Mouse (Mus musculus) urinary bladder, postnatal 14 days (tissue): ENCODE data around the gene Igsf21.

Source experiments
- DNase-seq: peaks from one replicate; pipeline ENCODE4 v3.0.0; 2021; ENCODE audit warnings: low spot score

Igsf21 gene

DNA sequence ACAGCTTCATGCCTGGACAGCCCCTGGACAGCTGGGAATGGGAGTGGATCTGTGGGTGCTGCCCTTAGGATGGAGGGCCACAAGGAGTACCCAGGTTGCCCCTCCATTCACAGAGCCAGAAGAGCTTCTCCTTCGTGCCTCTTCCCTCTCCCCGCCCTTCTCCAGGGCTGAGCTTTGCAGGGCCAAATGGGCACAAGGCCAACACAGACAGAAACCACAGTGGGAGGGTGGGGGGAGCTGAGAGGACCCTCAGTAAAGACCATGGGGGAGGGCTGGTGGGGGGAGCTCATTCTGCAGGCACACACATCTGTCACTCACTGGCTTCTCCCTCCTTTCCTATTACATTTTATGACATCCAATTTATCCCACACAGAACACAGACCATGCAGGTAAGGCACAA is 151.7 kb downstream of the Igsf21 start:
- no peak for DNase-seq

DNA sequence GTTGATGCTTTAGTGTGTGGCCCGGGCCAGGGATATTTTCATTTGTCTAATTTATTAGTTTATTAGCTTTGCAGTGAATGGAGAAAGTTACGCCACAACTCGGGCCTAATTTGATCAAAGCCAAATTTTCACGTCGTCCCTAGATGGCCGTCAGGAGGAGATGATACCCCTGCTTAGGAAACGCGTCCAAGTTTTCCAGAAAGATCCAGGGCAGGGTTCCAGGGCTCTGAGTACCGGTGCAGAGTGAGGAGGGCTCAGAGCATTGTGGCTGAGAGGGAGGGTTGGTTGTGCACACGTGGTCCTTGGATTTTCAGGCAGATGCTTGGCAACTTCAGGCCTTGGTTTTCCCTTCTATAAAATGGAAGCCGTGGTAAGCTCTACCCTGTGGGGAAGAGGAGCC is 154.2 kb downstream of the Igsf21 start:
- DNase-seq = no peak

DNA sequence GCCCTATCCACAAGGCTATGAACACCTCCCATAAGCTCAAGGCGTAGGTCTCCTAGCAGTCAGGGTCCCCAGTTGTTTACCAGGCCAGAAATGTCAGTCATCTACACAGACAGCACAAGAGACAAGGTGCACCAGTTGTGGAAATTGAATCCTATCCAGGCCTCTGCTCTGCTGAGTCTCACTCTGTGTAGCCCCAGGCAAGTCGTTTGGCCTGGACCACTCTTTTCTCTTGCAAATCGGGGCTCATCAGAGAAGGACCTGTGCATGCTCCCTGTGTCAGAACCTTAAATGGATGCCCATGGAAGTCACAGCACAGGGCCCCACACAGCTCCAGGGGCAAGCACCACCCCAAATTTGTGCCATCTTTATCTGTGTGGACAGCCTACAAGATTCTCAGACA is 154.9 kb downstream of the Igsf21 start:
- no peak for DNase-seq

DNA sequence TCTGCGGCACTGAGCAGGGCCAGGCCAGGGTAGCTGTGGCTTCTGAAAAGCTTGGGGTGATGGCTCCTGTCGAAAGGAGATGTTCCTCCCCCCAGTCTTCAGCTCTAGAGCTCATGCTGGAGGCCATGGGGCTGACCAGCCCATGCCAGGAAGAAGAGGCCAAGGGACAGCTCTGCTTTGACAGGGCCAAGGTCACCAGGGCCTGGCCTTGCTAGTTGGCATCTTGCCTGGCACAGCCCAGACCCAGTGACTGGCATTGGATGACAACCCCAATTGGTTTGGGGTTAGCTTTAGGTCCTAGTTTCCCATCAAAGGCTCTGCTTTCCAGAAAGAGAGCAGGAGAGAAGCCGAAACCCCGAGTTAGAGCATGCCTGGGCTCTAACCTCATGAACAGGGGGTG is 156.9 kb downstream of the Igsf21 start:
- DNase-seq = no peak

DNA sequence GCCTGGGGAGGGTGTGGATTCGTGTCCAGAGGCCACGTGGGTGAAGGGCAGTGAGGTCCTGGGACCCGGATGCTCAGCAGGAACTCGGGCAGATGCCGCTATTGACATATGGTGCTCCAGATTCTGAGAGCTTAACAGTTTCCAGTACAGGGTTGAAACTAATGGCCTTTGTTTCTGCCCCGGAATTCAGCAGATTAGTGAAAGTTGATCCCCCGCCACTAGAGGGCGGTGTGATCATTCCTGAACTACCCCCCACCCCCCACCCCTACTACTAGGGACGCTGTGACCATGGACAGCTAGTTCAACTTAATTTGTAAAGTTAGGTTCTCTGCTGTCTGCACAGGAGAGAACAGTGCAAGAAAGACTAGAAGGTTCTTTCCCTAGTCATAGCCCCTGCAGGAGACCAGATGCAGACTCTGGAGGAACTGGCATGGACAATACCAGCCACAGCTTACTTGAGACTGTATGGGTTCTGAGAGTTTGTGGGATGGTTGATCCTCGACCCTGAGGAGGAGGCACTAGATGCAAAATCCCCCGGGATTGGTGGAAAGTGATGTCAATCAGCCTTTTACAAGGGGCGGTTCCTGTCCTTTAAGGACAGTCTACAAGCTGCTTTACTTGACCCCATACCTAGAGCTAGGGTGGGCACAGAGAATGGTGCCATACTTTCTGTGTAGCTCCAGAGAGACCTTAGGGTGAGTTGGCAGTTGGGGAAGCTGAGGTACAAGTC is 157.7 kb downstream of the Igsf21 start:
- DNase-seq = no peak

DNA sequence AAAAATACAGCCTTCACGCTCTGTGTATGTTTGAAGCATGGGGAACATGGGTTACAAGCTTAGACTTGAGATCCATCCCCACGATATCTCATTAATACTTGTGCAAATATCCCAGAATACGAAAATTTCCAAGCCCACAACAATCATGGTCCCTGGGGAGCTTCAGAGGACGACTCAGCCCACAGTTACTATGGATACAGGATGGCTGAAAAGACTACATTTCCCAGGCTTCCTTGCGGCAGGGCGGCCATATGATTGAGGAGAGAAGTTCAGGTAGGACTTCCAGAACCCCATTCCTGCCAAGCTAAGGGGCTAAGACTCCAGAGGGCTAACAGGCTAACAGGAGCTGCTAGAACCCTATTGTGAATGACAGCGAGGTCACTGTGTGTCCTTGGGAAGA is 160.4 kb downstream of the Igsf21 start:
- DNase-seq = no peak

DNA sequence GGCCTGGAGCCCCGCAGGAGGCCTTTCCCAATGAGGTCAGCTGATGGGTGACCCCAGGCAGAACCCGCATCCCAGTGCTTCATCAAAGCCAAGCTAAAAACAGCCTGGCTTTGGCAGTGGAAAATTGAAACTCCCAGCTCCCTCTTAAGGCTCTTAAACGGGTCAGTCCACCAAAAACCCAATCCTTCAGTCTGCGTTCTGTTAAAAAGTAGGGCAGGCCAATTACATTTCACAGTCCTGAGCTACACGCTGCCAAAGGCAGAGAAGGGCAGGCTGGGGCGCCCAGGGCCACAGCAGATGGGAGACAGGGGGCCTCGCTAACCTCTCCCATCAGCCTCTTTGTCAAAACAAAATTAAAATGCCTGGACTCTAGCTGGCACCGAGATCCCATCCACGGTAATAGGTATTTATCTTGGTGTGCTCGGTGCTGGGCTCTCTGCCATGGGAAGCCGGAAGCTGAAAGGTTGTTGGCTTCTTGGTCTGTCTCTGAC is 162.0 kb downstream of the Igsf21 start:
- DNase-seq = peak; percentile 58

DNA sequence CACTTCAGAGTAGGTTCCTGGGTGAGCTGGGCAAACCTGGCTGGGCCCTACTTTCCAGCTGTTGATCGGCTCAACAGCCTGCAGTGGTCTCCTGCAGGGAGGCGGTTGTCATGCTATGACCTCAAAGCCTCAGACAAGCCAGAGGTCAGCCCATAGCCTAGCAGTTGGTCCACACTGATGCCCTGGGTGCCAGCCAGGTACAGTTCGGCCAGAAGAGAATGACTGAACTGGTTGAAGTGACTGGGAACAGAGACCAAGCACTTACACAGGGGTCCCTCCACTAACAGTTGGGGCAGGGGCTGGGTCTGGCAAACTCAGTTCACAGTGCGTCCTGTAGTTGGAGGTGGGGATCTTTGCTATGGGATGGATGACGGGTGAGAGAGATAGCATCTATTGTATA is 162.5 kb downstream of the Igsf21 start:
- no peak for DNase-seq

DNA sequence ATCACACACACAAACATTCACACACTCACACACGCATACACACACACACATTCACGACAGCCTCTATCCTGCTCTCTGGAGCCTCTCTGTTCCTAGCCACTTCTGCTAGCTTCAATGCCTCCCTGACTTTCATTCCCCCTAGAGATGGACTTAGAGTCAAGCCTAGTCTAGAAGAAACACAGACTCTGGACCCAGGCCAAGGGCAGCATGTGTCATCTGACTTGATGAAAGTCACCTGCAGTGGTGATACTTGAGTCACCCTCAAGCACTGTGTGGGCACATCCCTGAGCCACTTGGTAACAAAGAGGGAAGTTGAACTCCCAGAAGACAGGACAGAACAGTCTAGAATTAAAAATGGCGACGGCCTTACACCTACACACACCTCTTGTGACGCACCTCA is 168.2 kb downstream of the Igsf21 start:
- no peak for DNase-seq

DNA sequence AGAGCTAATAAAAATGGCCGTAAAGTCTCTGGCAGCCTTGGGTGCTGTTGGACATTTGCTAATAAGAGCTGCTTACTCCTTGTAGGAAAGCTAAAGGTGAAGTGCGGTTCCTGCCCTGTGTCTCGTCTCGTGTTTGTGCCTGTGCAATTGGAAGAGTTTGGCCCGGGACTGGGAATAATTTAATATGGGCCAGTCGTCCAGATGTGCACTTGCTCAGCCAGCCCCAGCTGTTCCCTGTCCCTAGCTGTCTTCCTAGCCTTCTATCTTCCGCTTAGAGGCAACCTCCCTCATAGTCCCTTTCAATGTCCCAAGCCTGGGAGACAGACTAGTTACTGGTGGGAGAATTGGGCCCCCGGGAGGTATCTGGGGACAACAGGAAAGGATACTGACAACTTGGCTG is 169.0 kb downstream of the Igsf21 start:
- DNase-seq = no peak

DNA sequence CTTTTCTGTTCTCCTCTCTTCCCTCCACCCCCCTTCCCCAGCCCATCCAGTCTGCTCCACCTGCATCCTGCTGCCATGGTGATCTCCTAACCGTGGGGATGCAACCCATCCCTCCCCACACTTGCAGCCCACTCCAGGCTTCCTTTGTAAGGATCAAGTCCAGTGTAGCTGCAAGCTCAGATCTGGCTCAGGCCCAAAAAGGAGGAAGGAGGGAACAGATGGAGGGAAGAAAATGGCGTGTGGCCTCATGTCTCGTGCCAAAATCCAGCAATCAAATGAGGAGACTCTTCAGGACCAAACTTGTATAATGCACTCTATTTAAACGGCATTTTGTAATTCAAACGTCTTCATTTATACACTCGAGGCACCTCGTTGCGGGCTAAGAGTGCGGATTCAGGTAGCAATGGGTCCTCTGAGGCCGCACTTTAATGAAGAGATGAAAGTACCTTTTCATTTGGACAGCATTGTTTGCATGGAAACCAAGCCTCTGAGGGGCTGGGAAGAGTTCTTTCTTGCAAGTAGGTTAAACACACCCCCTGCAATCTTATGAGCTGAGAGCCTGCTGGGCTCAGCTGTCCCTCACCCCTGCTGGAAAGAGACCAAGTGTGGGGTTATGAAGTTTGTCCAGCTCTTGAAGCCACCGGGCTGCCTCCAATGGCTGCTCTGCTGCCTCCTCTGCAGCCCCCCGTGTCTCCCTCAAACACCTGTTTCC is 169.6 kb downstream of the Igsf21 start:
- no peak for DNase-seq

DNA sequence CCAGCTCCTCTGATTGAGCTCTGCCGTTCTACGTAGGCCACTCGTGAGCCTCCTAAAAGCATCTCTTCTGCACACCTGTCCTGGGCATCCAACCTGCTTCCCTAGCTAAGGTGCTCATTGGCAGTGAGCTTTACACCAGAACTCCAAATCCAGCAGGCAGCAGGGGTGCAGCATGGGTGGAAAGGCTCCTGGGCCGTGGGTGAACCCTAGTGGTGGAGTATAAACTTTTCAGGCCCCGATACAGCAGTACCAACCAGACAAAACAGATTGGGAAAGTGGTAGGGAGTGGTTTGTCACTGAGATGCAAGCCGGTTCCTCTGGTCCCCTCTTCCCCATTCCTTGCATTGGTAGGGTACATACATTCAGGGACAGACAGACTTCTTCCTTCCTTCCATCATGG is 170.2 kb downstream of the Igsf21 start:
- no peak for DNase-seq

DNA sequence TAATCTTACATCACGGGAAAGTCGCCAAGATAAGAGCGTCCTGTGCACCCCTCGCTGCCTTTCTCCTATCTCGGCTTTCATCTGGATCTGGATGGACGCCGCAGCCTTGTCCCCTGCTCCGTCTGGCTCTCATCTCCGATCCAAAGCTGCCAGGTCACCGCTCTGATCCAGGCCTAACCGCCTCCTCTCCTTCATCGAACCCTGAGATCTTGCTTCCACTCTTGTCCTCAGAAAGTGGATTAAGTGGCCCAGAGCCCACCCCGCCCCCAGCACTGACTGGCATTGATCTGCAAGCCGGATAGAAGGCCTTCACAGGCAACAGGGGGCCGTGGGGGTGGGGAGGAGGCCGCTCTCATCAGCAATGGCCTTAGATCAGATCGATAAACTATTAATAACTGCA is 175.5 kb downstream of the Igsf21 start:
- peak; percentile 11 for DNase-seq

DNA sequence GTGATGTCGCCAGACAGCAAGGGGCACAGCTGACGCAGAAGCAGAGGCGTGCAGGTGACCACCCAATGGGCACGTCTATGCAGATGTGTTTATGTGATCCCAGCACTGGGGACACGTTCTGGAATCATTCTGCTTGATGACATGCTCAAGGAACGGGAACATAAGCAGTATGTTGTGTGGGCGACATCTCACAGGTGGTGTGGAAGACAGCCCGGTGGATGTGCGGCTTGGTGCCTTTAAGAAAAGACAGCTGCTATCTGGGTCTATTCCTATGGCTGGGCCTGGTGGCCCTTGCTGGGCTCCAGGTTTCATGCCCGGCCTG is 176.3 kb downstream of the Igsf21 start:
- DNase-seq = no peak

DNA sequence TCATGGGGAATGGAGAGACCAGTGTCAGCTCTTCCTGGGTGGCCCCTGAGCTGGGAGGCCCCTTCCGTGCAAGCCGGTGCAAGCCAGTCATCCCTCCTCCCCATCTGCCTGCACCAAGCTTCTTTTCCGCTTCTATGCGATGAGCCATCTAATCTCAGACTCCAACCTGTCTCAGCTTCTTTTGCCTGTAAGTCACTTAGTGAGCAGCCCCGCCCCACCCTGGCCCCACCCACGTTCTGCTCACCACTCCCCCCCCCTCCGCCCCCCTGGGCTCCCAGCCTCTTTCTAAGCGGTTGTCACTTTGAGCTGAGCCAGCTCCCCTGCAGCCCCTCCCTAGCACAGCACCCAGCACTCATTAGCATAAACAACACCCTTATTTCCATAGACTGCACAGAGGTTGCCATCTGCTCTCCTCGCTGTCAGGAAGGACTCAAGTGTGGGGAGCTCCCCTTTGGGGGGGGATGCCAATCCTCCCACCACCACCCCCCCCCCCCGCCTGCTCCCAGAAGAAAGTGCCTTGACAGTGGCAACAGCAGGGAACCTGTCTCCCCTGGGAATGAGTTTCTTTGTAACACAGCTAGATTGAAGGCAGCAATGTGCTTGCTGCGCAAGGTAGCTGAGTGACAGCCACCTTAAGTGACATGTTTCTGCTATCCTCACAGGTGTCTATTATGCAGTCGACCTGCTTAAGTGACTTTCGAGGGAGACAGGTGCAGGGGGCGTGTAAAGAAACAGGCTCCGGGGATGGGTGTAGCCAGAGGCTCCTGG is 176.8 kb downstream of the Igsf21 start:
- DNase-seq = peak; percentile 8

DNA sequence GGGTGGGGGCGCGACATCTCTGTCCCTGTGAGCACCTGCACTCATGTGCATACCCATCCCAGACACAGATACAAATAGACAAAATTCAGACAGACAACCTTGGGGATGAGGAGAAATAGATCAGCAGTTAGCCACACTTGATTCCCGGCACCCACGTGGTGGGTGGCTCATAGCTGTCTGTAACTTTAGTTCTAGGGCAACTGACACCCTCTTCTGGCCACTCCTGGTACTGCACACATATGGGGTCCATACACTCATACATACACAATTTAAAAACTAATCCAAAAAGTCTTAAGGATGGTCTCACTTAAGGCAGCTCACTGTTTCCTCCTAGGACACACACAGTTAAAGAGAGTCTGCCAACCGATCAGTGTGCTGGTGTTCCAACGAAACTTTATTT is 178.1 kb downstream of the Igsf21 start:
- no peak for DNase-seq

DNA sequence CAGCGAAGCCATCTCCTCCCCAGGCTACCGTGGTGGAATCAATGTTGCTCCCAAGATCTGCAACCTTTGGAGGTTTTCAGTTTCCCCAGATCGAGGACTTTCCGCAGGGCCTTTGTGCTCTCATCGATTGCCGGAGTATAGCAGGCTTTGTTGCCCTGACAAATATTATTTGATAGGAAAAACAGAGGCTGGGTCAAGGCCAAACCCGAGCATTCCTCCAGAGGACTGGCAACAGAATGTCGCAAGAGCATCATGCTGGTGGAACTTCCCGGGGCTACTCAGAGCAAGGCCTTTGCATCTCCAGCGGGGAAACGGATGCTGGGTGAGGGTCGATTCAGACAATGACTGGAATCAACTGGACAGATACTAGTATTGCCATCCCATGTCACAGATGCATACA is 180.6 kb downstream of the Igsf21 start:
- DNase-seq = no peak

DNA sequence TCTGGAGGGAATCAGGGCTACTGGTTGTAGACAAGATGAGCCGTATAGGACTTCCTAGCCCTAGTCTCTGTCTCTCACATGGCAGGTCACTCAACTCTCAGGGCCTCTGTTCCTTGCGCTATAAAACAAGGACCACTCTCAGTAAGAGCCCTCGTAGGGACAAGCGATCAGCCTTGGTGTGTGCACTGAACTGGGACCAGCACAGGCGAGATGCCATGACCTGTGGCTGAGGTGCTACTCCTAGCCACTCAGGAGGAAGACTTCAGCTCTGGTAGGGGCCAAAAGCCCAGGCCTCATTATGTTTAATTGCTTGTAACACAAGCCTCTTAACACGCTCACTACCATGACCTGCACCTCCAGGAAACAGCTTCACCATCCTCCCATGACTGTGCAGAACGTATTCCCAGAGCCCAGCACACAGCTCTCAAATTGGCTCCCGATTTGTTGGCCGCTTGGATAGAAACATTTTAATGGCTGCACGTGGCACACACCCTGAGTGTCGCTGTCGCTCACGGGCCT is 183.4 kb downstream of the Igsf21 start:
- no peak for DNase-seq

DNA sequence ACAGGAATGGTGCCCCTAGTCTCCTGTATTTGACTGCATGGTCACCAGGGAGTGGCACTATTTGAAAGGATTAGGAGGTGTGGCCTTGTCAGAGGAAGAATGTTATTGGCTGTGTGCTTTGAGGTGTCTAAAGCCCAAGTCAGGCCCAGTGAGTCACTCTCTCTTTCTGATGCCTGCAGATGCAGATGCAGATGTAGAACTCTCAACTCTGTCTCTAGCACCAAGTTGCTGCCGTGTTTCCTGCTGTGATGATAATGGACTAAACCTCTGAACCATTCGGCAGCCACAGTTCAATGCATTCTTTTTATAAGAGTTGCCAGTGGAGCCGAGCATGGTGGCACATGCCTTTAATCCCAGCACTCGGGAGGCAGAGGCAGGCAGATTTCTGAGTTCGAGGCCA is 186.3 kb downstream of the Igsf21 start:
- no peak for DNase-seq

DNA sequence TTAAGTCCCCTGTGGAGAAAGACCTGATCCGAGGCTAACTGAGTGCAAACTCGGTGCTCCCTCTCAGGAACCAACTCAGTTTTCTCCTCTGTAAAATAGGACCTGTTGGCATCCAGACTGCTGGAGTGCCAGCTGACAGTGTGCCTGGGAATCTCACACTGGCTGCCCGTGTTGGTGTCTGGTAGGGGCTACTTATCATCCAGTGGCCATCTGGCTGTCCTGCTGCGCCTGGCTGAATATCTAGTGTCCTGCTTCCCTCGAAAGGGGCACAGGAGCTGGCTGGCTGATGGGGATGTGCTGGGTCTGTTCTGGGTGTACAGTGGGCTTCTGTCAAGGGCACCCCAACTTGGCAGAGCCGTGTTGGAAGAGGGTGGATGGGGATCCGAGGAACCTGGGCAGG is 193.5 kb downstream of the Igsf21 start:
- no peak for DNase-seq

DNA sequence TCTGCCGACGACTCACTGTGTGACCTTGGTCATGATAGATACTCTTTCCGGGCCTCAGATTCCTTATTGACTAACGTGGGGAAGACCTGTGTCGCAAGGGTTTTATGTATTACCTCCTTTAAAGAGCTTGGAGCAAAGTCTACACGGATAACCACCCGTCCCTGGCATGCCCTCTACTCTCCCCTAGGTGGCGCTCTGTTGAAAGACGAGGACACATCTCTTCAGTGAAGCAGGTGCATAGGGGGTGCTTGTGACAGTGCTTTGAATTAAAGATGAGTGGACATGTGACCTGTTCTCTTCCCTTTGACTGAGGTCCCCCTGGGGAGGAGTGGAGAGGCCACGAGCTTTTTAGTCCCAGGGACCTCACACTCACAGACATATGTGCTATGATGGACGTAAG is 194.0 kb downstream of the Igsf21 start:
- DNase-seq = peak; percentile 32

DNA sequence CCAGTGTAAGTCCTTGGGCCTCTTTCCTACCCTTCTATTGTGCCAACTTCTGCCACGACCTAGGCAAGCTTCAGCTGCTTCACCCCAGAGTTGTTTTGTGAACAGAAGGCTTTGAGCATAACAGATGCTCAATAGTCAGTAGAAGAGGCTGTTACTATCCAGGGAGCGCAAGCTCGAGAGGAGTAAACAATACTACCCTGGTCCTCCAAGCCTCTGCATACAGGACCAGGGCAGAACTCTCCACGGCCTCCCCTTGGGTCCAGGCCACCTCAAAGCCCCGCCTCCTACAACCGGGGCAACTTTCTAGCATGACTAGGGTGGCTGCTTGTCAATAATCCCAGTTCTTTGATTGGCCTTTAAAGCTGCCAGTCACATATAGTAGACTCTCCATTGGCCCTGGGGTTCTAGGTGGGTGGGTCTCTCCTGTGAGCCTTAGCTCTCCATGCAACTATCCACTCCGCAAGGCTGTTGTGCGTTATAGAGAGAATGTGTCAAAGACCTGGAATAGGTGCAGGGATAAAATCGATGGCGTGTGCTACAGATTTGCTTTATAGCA is 198.7 kb downstream of the Igsf21 start:
- DNase-seq = no peak

DNA sequence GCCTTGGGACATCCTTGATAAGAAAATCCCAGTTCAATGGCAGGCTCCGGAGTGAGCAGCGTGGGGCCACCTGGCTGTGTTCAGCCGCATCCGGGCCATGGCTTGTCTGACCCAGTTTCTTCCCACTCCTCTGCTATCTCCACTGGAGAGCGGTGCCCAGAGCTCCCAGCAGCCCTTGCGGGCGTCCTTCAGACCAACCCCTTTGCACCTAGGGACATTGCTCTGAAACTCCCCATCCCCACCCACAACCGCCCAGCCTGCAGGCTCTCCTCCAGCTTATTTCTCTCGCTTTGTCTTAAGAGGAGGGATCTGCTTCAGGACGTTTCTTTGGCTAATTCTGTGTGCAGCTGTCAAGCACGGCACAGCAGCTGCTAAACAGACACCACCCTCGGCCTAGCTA is 202.6 kb downstream of the Igsf21 start:
- no peak for DNase-seq
